Mouse (Mus musculus): Measurements from ENCODE around the gene Phgr1.

The Phgr1 gene

GRCm38 (mm10) chr2:118824396-118824795 is 51.8 kb downstream of the Phgr1 start:
- no peak for DNase-seq (ENCODE audit: low spot score)

Measured in ovary, postnatal 10 days (tissue).